Mouse (Mus musculus): ENCODE data around the gene Atm.

GRCm38 (mm10) chr9:53508053-53508452, 28.5 kb downstream of the Atm start:
- TF ChIP-seq GATA1 (IDR thresholded peaks at IDR 0.05; ENCODE audit: borderline replicate concordance, low read length) (no peak), FLI1 (IDR thresholded peaks at IDR 0.05; ENCODE audit: low read length) (no peak)

Data from megakaryocyte, embryonic 14.5 days (primary cell).